Mouse (Mus musculus): ENCODE data around the gene Sin3b. TPM values are rescaled to one million over a fixed set of nuclear protein-coding genes. Genes with fewer than 3 reads are reported as not detected.
A peak's percentile ranks its signal among the peaks of the same experiment; 100 is the strongest.
"Not testable (repeated sequence)": the region's sequence is repeated elsewhere in the genome, so short reads cannot be mapped to it uniquely, and the experiment has no call there.

Sin3b gene
- 162 and 164 TPM in 2 replicates for polyA plus RNA-seq (2015; fragmentation: Nextera tagmentation; extraction: Ambion mirVana)

DNA sequence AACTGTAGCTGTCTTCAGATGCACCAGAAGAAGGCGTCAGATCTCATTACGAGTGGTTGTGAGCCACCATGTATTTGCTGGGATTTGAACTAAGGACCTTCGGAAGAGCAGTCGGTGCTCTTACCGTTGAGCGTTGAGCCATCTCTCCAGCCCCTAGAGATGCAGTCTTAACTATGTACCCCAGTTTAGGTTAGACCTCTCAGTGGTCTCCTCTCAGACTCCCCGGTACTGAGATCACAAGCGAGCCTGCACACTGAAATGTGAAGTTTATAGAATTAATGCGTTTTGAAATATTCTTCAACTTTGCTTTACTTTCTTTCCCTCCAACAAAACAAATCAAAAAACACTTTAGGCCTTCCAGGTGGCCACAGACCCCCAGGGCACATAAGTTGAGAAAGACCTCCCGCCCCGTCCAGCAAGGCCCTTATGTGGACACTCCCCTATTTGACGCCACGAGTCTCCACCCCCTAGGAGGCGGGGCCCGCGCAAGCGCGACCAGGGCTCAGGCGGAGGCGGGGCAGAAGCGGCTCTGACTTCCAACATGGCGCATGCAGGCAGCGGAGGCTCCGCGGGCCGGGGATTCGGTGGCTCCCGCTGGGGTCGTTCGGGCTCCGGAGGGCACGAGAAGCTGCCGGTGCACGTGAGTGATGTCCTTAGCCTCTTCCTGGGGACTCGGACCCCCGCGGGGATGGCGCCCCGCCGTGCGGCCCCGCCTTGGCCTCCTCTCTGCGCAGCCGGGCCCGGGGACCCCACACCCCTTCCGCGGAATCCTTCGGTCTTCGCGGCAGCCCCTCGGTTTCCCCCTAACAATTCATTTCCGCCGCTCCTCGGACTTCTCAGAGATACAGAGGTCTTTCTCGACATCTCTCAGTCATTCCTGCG lies at the start of gene Sin3b:
TSS of gene Sin3b (plus strand) at position 517 of the 882 bp plus-strand sequence.
- Histone ChIP-seq H3K27me3 (no peaks in the 10 kb centered on the region), H3K27ac (peak within 1 kb of the TSS; percentile 17; the same call in 1 of the 2 replicates), H3K36me3 (peaks cover 31% of the 10 kb centered on the region), H3K9ac (peak within 1 kb of the TSS; percentile 98), H3K9me3 (no peaks in the 10 kb centered on the region), H3K4me2 (peak within 1 kb of the TSS; percentile 93), H3K4me1 (peaks cover 6% of the 10 kb centered on the region), H3K4me3 (peak within 1 kb of the TSS; percentile 80)
- WGBS = 14% methylated on average over 56 of the region's 56 CpGs
- peak; percentile 98 for ATAC-seq (ENCODE audit: borderline replicate concordance, extremely low read depth, low FRiP score, low TSS enrichment)

DNA sequence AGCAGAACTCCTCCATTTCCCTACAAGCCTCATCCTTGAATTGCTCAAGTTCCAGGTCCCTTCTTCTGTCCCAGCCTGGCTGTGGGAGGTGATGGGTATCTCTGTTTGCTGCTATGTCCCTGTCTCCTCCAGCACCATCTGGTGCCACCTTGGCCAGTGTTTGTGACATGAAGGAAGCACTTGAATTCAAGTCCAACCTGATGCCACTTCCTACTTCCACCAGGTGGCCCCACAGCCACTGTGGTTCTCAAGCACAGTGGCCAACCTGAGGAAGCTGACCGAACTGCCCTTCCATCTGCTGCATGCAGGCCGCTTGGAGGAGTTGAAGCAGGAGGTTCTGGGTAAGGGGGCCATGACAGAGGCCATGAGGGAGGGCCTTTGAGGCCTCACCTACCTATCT lies 48.9 kb upstream of the Sin3b start:
- 84% methylated on average over 2 of the region's 2 CpGs for WGBS
- Histone ChIP-seq H3K4me1 (no peaks in the 10 kb centered on the region), H3K9ac (no peak overlapping the region), H3K27me3 (no peaks in the 10 kb centered on the region), H3K4me3 (no peak overlapping the region), H3K27ac (no peak overlapping the region), H3K9me3 (no peaks in the 10 kb centered on the region), H3K4me2 (no peak overlapping the region), H3K36me3 (no peaks in the 10 kb centered on the region)
- ATAC-seq (ENCODE audit: borderline replicate concordance, extremely low read depth, low FRiP score, low TSS enrichment) = no peak

GRCm38 (mm10) chr8:72676436-72676835 lies 46.6 kb upstream of the Sin3b start:
- no peak overlapping the region for H3K9ac ChIP-seq
- H3K27ac ChIP-seq = no peak overlapping the region
- H3K36me3 ChIP-seq = no peaks in the 10 kb centered on the region
- no peaks in the 10 kb centered on the region for H3K4me1 ChIP-seq
- H3K9me3 ChIP-seq = no peaks in the 10 kb centered on the region
- WGBS = 60% methylated on average over 4 of the region's 4 CpGs
- no peak for ATAC-seq (ENCODE audit: borderline replicate concordance, extremely low read depth, low FRiP score, low TSS enrichment)
- H3K4me3 ChIP-seq = no peak overlapping the region
- no peak overlapping the region for H3K4me2 ChIP-seq
- no peaks in the 10 kb centered on the region for H3K27me3 ChIP-seq

DNA sequence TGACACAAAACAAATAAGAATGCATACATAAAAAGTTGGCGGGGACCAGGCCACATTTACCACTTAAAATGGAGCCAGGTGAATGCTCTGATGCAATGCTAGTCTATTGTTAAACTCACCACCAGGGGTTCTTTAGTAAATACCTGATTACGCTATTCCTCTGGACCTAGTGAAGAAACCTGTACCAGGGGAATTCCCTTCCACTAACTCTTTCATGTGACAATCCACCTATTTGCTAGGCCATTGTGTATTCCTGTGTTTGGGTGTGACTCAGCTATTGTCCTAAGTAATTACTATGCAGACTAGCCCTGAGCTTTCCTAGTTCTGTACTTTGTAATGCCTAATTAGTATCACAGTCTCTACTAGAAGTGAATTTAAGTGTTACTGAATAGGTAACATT lies 46.2 kb upstream of the Sin3b start:
- H3K36me3 ChIP-seq; H3K4me1 ChIP-seq; ATAC-seq (ENCODE audit: borderline replicate concordance, extremely low read depth, low FRiP score, low TSS enrichment); H3K9ac ChIP-seq; H3K4me2 ChIP-seq; H3K4me3 ChIP-seq; H3K27me3 ChIP-seq; H3K9me3 ChIP-seq; H3K27ac ChIP-seq: not testable (repeated sequence)
- WGBS = 55% methylated on average over 2 of the region's 2 CpGs

GRCm38 (mm10) chr8:72677331-72677730 lies 45.8 kb upstream of the Sin3b start:
- 31% methylated on average over 5 of the region's 5 CpGs for WGBS
- no peak for ATAC-seq (ENCODE audit: borderline replicate concordance, extremely low read depth, low FRiP score, low TSS enrichment)
- no peaks in the 10 kb centered on the region for H3K27me3 ChIP-seq

DNA sequence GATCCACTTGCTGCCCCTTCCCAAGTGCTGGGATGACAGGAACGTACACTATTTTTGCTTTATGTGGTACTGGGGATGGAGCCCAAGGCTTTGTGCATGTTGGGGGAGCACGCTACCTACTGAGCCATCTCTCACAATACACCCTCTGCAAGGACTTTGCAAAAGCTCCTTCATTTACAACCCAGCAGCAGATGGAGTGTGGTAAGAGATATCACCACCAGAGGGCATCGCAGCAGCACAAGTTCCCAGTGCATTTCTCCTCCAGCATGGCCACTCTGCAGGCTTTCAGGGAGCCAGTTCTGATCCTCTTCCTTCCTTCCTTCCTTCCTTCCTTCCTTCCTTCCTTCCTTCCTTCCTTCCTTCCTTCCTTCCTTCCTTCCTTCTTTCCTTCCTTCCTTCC lies 43.0 kb upstream of the Sin3b start:
- 3% methylated on average over 3 of the region's 3 CpGs for WGBS
- no peaks in the 10 kb centered on the region for H3K27me3 ChIP-seq

More at GRCm38 (mm10) chr8:72677331-72677730, 45.8 kb upstream of the Sin3b start:
- Histone ChIP-seq H3K4me1 (no peaks in the 10 kb centered on the region), H3K9ac (no peak overlapping the region), H3K4me2 (no peak overlapping the region), H3K36me3 (no peaks in the 10 kb centered on the region), H3K9me3 (no peaks in the 10 kb centered on the region), H3K4me3 (no peak overlapping the region), H3K27ac (no peak overlapping the region)

GRCm38 (mm10) chr8:72682051-72682687 lies 40.9 kb upstream of the Sin3b start:
- 72% methylated on average over 4 of the region's 4 CpGs for WGBS

More for the DNA sequence above, 43.0 kb upstream of the Sin3b start:
- 0 out of 2 replicates have a peak, but pooled peaks have one; percentile 21 for ATAC-seq (ENCODE audit: borderline replicate concordance, extremely low read depth, low FRiP score, low TSS enrichment)
- no peak overlapping the region for H3K4me3 ChIP-seq
- H3K36me3 ChIP-seq = no peaks in the 10 kb centered on the region
- no peaks in the 10 kb centered on the region for H3K9me3 ChIP-seq
- H3K4me1 ChIP-seq = no peaks in the 10 kb centered on the region
- no peak overlapping the region for H3K4me2 ChIP-seq
- no peak overlapping the region for H3K9ac ChIP-seq
- no peak overlapping the region for H3K27ac ChIP-seq

GRCm38 (mm10) chr8:72683010-72683521 lies 40.0 kb upstream of the Sin3b start:
- Histone ChIP-seq H3K4me2 (no peak overlapping the region), H3K4me3 (no peak overlapping the region), H3K4me1 (no peaks in the 10 kb centered on the region), H3K36me3 (no peaks in the 10 kb centered on the region), H3K9me3 (no peaks in the 10 kb centered on the region), H3K27me3 (no peaks in the 10 kb centered on the region), H3K9ac (no peak overlapping the region), H3K27ac (no peak overlapping the region)
- no peak for ATAC-seq (ENCODE audit: borderline replicate concordance, extremely low read depth, low FRiP score, low TSS enrichment)
- WGBS = 40% methylated on average over 2 of the region's 2 CpGs

More at GRCm38 (mm10) chr8:72682051-72682687, 40.9 kb upstream of the Sin3b start:
- no peaks in the 10 kb centered on the region for H3K4me1 ChIP-seq
- no peak for ATAC-seq (ENCODE audit: borderline replicate concordance, extremely low read depth, low FRiP score, low TSS enrichment)
- H3K36me3 ChIP-seq = no peaks in the 10 kb centered on the region
- no peak overlapping the region for H3K4me2 ChIP-seq
- H3K27me3 ChIP-seq = no peaks in the 10 kb centered on the region
- no peak overlapping the region for H3K4me3 ChIP-seq
- no peaks in the 10 kb centered on the region for H3K9me3 ChIP-seq
- no peak overlapping the region for H3K9ac ChIP-seq
- no peak overlapping the region for H3K27ac ChIP-seq

DNA sequence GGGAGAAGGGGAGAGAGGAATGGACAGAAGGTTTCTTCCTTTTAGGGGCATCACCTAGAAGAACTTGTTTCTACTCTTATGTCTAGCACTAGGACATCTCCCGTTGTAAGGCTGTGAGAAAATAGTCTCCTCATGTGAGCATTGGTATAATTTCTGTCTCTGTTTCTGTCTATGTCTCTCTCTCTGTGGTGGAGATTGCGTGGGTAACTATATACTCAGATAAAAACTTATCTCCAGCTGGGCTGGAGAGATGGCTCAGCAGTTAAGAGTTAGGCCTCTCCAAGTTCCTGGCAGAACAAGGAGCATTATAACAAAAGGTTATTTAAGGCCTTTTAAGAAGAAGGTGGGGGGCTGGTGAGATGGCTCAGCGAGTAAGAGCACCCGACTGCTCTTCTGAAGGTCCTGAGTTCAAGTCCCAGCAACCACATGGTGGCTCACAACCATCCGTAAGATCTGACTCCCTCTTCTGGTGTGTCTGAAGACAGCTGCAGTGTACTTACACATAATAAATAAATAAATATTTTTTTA lies 39.4 kb upstream of the Sin3b start:
- H3K4me1 ChIP-seq; H3K4me2 ChIP-seq; H3K27me3 ChIP-seq; H3K36me3 ChIP-seq; ATAC-seq (ENCODE audit: borderline replicate concordance, extremely low read depth, low FRiP score, low TSS enrichment); H3K9me3 ChIP-seq; H3K9ac ChIP-seq; H3K27ac ChIP-seq; H3K4me3 ChIP-seq: not testable (repeated sequence)
- 78% methylated on average over 5 of the region's 5 CpGs for WGBS

DNA sequence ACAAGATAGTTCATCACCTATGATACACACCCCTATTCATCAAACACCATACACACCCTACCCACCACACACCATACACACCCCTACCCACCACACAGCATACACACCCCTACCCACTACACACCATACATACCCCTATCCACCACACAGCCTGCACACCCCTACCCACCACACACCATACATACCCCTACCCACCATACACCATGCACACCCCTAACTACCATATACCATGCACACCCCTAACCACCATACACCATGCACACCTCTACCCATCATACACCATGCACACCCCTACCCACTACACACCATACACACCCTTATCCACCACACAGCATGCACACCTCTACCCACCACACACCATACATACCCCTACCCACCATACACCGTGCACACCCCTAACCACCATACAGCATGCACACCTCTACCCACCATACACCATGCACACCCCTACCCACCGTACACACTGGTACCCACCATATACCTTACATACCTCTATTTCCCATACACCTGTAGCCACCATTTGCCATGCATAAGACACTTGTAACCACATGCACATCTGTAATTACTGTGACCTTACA lies 24.6 kb upstream of the Sin3b start:
- H3K4me2 ChIP-seq = no peak overlapping the region
- peak; percentile 27; the same call in 1 of the 2 replicates for ATAC-seq (ENCODE audit: borderline replicate concordance, extremely low read depth, low FRiP score, low TSS enrichment)

DNA sequence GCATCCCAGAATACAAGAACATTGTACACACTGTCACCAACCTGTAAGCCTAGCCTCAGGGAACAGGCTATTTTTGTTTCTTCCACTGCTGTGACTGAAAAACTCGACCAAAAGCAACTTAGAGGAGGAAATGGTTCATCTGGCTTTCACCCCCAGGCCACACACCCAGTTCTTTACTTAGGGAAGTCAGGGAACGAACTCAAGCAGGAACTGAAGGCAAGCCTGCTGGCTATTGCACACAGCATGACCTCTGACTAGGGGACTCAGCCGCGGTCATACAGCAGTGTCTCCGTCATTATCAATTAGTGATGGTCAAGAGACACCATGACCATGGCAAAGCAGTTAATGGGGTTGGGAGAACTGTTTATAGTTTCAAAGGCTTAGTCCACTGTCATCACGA lies 10.5 kb upstream of the Sin3b start:
- Histone ChIP-seq H3K4me1 (no peaks in the 10 kb centered on the region), H3K9me3 (no peaks in the 10 kb centered on the region), H3K4me2 (no peak overlapping the region), H3K27me3 (no peaks in the 10 kb centered on the region), H3K4me3 (no peak overlapping the region), H3K9ac (no peak overlapping the region), H3K36me3 (no peaks in the 10 kb centered on the region), H3K27ac (no peak overlapping the region)
- 59% methylated on average over 6 of the region's 6 CpGs for WGBS
- ATAC-seq (ENCODE audit: borderline replicate concordance, extremely low read depth, low FRiP score, low TSS enrichment) = no peak

More for the DNA sequence above, 24.6 kb upstream of the Sin3b start:
- Histone ChIP-seq H3K36me3 (no peaks in the 10 kb centered on the region), H3K27me3 (no peaks in the 10 kb centered on the region), H3K9ac (no peak overlapping the region), H3K9me3 (no peaks in the 10 kb centered on the region), H3K27ac (no peak overlapping the region), H3K4me3 (no peak overlapping the region), H3K4me1 (no peaks in the 10 kb centered on the region)
- WGBS = 88% methylated on average over 2 of the region's 2 CpGs

Data from lung, embryonic 15.5 days (tissue).